Mouse (Mus musculus): ENCODE results near the gene Abcb11. TPM values are rescaled to one million over a fixed set of nuclear protein-coding genes. Genes with fewer than 3 reads are reported as not detected.
A peak's percentile ranks its signal among the peaks of the same experiment; 100 is the strongest.
"Not testable (repeated sequence)": the region's sequence is repeated elsewhere in the genome, so short reads cannot be mapped to it uniquely, and the experiment has no call there.

Abcb11 gene
- 0.09 and 2.8 TPM in 2 replicates for total RNA-seq (2021)
- long read RNA-seq, full-length matches to known transcripts, result 39 of 112 reads
- long read RNA-seq, partial matches to known transcripts, result 61 of 112 reads
- long read RNA-seq, other reads (novel, unspliced or antisense), result 12 of 112 reads

GRCm38 (mm10) chr2:69342496-69343221 lies at the start of gene Abcb11:
Gene Abcb11, minus strand, starts transcription at chr2:69342616.
- DNase-seq, result no peak

GRCm38 (mm10) chr2:69386118-69386871 lies 43.9 kb upstream of the Abcb11 start:
- no peak for DNase-seq

GRCm38 (mm10) chr2:69382838-69383237 lies 40.4 kb upstream of the Abcb11 start:
- DNase-seq, result no peak

- no peak for DNase-seq
Observed at GRCm38 (mm10) chr2:69381740-69382139, 39.3 kb upstream of the Abcb11 start.

GRCm38 (mm10) chr2:69380281-69380680 lies 37.9 kb upstream of the Abcb11 start, which contains the start of gene Dhrs9:
Gene Dhrs9, plus strand, starts transcription at chr2:69380445.
- DNase-seq, result peak; percentile 19

- no peak for DNase-seq
Observed at GRCm38 (mm10) chr2:69379801-69380200, 37.4 kb upstream of the Abcb11 start.

- DNase-seq, result no peak
Observed at GRCm38 (mm10) chr2:69376780-69377179, 34.4 kb upstream of the Abcb11 start.

GRCm38 (mm10) chr2:69365275-69365674 lies 22.9 kb upstream of the Abcb11 start:
- DNase-seq, result no peak

- no peak for DNase-seq
Observed at GRCm38 (mm10) chr2:69364831-69365230, 22.4 kb upstream of the Abcb11 start.

- not testable (repeated sequence) for DNase-seq
Observed at GRCm38 (mm10) chr2:69355402-69355801, 13.0 kb upstream of the Abcb11 start.

- DNase-seq, result no peak
Observed at GRCm38 (mm10) chr2:69341506-69341905, 910 bp downstream of the Abcb11 start.

- DNase-seq, result not testable (repeated sequence)
Observed at GRCm38 (mm10) chr2:69331523-69331922, 10.9 kb downstream of the Abcb11 start.

GRCm38 (mm10) chr2:69328509-69329163 lies 13.8 kb downstream of the Abcb11 start:
- no peak for DNase-seq

GRCm38 (mm10) chr2:69324881-69325660 lies 17.3 kb downstream of the Abcb11 start:
- DNase-seq, result no peak

GRCm38 (mm10) chr2:69323018-69323417 lies 19.4 kb downstream of the Abcb11 start:
- DNase-seq, result no peak

- no peak for DNase-seq
Observed at GRCm38 (mm10) chr2:69321457-69321856, 21.0 kb downstream of the Abcb11 start.

GRCm38 (mm10) chr2:69311337-69311736 lies 31.1 kb downstream of the Abcb11 start:
- no peak for DNase-seq

- DNase-seq, result no peak
Observed at GRCm38 (mm10) chr2:69308136-69308535, 34.3 kb downstream of the Abcb11 start.

- not testable (repeated sequence) for DNase-seq
Observed at GRCm38 (mm10) chr2:69300568-69300967, 41.8 kb downstream of the Abcb11 start.

GRCm38 (mm10) chr2:69294508-69294907 lies 47.9 kb downstream of the Abcb11 start:
- no peak for DNase-seq

GRCm38 (mm10) chr2:69288989-69289388 lies 53.4 kb downstream of the Abcb11 start:
- DNase-seq, result peak; percentile 51

- DNase-seq, result no peak
Observed at GRCm38 (mm10) chr2:69275875-69276274, 66.5 kb downstream of the Abcb11 start.
